Mouse (Mus musculus) C2C12 (cell line): ENCODE measurements around the gene Pnmt. TPM values are rescaled to one million over a fixed set of nuclear protein-coding genes. Genes with fewer than 3 reads are reported as not detected.

Experiments used
- H3K27me3 ChIP-seq: one replicate; pipeline ENCODE4 v1.6.1; 2011; ENCODE audit not compliant: control insufficient read depth, insufficient read depth, insufficient read length
- H3K36me3 ChIP-seq: one replicate; pipeline ENCODE4 v1.6.1; 2011; ENCODE audit not compliant: control insufficient read depth, insufficient read depth
- H3K4me3 ChIP-seq: one replicate; pipeline ENCODE4 v1.5.1; 2011; ENCODE audit warnings: mild to moderate bottlenecking, control low read depth; ENCODE audit not compliant: poor library complexity, insufficient read depth, severe bottlenecking
- H3K79me2 ChIP-seq: one replicate; pipeline ENCODE4 v1.6.1; 2011; ENCODE audit not compliant: control insufficient read depth, insufficient read depth
- H3K79me3 ChIP-seq: one replicate; pipeline ENCODE4 v1.6.1; 2011; ENCODE audit warnings: low read depth, control low read depth
- H3ac ChIP-seq: one replicate; pipeline ENCODE3; 2011; ENCODE audit warnings: low read depth; ENCODE audit not compliant: control insufficient read depth, insufficient read length
- CEBPB ChIP-seq: IDR thresholded peaks from one replicate; pipeline ENCODE4 v1.6.1; 2011; ENCODE audit warnings: low read depth, mild to moderate bottlenecking, control low read depth, moderate library complexity
- CTCF ChIP-seq: IDR thresholded peaks from one replicate; pipeline ENCODE4 v1.5.1; 2011; ENCODE audit not compliant: control insufficient read depth, insufficient read depth, insufficient read length
- FOSL1 ChIP-seq: IDR thresholded peaks from one replicate; pipeline ENCODE4 v1.8.0; 2011; ENCODE audit warnings: mild to moderate bottlenecking, low read length; ENCODE audit not compliant: poor library complexity, insufficient read depth, severe bottlenecking
- MAX ChIP-seq: IDR thresholded peaks from one replicate; pipeline ENCODE4 v1.6.1; 2011; ENCODE audit warnings: mild to moderate bottlenecking, control low read depth
- MYOD1 ChIP-seq: IDR thresholded peaks from one replicate; pipeline ENCODE4 v1.6.1; 2011; ENCODE audit warnings: low read depth; ENCODE audit not compliant: control insufficient read depth, insufficient read length
- MYOG ChIP-seq: IDR thresholded peaks from one replicate; pipeline ENCODE4 v1.6.1; 2011; ENCODE audit not compliant: control insufficient read depth, insufficient read length; ENCODE audit errors: extremely low read depth
- USF1 ChIP-seq: IDR thresholded peaks from one replicate; pipeline ENCODE4 v1.6.1; 2011; ENCODE audit warnings: low read depth, mild to moderate bottlenecking, control low read depth, moderate library complexity
- long read RNA-seq, 2 experiments: library from polyadenylated mRNA; unstranded; transcript quantifications; one replicate each; pipeline ENCODE4 v2.0.0; 2019 to 2020
- polyA plus RNA-seq: library from polyadenylated mRNA; unstranded; fragments of >200 nt; fragmentation: generic; extraction: Trizol; gene quantifications from one replicate; pipeline ENCODE4 v1.2.1, GENCODE M21; 2012; ENCODE audit warnings: missing spikeins

Pnmt gene
- 0.04 TPM for polyA plus RNA-seq
- long read RNA-seq, experiment 1, result 0 reads
- long read RNA-seq, experiment 2, result 0 reads

- H3ac ChIP-seq, result no peak within 1 kb of the TSS
- H3K79me2 ChIP-seq, result no peaks in the 10 kb centered on the region
- H3K79me3 ChIP-seq, result no peaks in the 10 kb centered on the region
- H3K27me3 ChIP-seq, result peaks cover 20% of the 10 kb centered on the region
- H3K36me3 ChIP-seq, result no peaks in the 10 kb centered on the region
- no peak within 1 kb of the TSS for H3K4me3 ChIP-seq
- TF ChIP-seq MYOD1 (no peak), CEBPB (no peak), FOSL1 (no peak), MYOG (no peak), USF1 (no peak), MAX (no peak), CTCF (no peak)
Observed at GRCm38 (mm10) chr11:98385638-98386585, at the start of gene Pnmt. TSS of gene Pnmt (plus strand) at chr11:98386450.

- Histone ChIP-seq H3K27me3 (peaks cover 60% of the 10 kb centered on the region), H3K79me2 (no peaks in the 10 kb centered on the region), H3K4me3 (no peak overlapping the region), H3ac (peak overlapping the region; percentile 55), H3K36me3 (no peaks in the 10 kb centered on the region), H3K79me3 (no peaks in the 10 kb centered on the region)
- no peak for TF ChIP-seq CTCF
Observed at GRCm38 (mm10) chr11:98338507-98338961, 47.7 kb upstream of the Pnmt start.

DNA sequence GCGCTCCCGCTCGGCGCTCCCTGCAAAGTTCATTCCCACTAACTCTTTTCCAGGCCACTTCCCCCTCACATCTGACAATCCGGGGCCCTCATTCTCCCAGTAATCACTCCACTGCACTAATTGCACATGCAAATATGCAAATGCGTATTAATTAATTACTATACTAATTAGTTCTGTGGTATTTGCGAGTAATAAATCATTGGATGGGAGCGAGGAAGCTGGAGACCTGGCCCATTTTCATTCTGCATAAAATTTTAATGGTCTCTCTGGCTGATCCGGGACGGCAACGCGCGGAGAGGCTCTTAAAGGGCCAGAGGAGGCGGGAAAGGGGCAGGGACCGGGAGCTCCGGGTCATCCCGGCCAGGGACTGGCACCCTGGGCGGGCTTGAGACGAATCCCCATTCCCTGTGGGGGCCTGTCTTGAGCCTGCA is 47.2 kb upstream of the Pnmt start:
- H3K79me3 ChIP-seq, result no peaks in the 10 kb centered on the region
- no peaks in the 10 kb centered on the region for H3K36me3 ChIP-seq
- no peaks in the 10 kb centered on the region for H3K79me2 ChIP-seq
- peaks cover 55% of the 10 kb centered on the region for H3K27me3 ChIP-seq
- H3K4me3 ChIP-seq, result no peak overlapping the region
- H3ac ChIP-seq, result peak overlapping the region; percentile 6
- TF ChIP-seq MYOD1, result no peak

- Histone ChIP-seq H3ac (no peak overlapping the region), H3K4me3 (no peak overlapping the region), H3K79me2 (no peaks in the 10 kb centered on the region), H3K36me3 (no peaks in the 10 kb centered on the region), H3K27me3 (peaks cover 48% of the 10 kb centered on the region), H3K79me3 (no peaks in the 10 kb centered on the region)
- no peak for TF ChIP-seq USF1
- no peak for TF ChIP-seq MYOD1
- TF ChIP-seq CTCF, result no peak
- TF ChIP-seq CEBPB, result no peak
- TF ChIP-seq MAX, result no peak
- TF ChIP-seq FOSL1, result no peak
- no peak for TF ChIP-seq MYOG
Observed at GRCm38 (mm10) chr11:98339679-98340287, 46.5 kb upstream of the Pnmt start.

- H3K27me3 ChIP-seq, result peaks cover 40% of the 10 kb centered on the region
- H3ac ChIP-seq, result no peak overlapping the region
- no peaks in the 10 kb centered on the region for H3K79me3 ChIP-seq
- no peaks in the 10 kb centered on the region for H3K36me3 ChIP-seq
- H3K4me3 ChIP-seq, result no peak overlapping the region
- H3K79me2 ChIP-seq, result no peaks in the 10 kb centered on the region
- TF ChIP-seq MYOG (no peak), MAX (no peak), CEBPB (no peak), MYOD1 (no peak), CTCF (no peak), FOSL1 (no peak), USF1 (no peak)
Observed at GRCm38 (mm10) chr11:98340597-98340996, 45.7 kb upstream of the Pnmt start.

GRCm38 (mm10) chr11:98341174-98341573 is 45.1 kb upstream of the Pnmt start:
- H3K79me3 ChIP-seq, result no peaks in the 10 kb centered on the region
- H3K36me3 ChIP-seq, result no peaks in the 10 kb centered on the region
- peaks cover 38% of the 10 kb centered on the region for H3K27me3 ChIP-seq
- TF ChIP-seq MAX (no peak), MYOG (no peak), FOSL1 (no peak), MYOD1 (no peak), USF1 (no peak), CEBPB (no peak), CTCF (no peak)
- no peak overlapping the region for H3ac ChIP-seq
- H3K79me2 ChIP-seq, result no peaks in the 10 kb centered on the region
- no peak overlapping the region for H3K4me3 ChIP-seq
